Mouse (Mus musculus) cerebellum, adult (tissue): Measurements from ENCODE around the gene Mpped2.
A peak's percentile ranks its signal among the peaks of the same experiment; 100 is the strongest.

Experiments used
- ATAC-seq: cut with Nextera tagmentation; 2 replicates; pipeline ENCODE4 v1.9.2; 2017; ENCODE audit warnings: mild to moderate bottlenecking, moderate library complexity, mixed read lengths; ENCODE audit not compliant: insufficient number of reproducible peaks, low FRiP score, low TSS enrichment

The Mpped2 gene

DNA sequence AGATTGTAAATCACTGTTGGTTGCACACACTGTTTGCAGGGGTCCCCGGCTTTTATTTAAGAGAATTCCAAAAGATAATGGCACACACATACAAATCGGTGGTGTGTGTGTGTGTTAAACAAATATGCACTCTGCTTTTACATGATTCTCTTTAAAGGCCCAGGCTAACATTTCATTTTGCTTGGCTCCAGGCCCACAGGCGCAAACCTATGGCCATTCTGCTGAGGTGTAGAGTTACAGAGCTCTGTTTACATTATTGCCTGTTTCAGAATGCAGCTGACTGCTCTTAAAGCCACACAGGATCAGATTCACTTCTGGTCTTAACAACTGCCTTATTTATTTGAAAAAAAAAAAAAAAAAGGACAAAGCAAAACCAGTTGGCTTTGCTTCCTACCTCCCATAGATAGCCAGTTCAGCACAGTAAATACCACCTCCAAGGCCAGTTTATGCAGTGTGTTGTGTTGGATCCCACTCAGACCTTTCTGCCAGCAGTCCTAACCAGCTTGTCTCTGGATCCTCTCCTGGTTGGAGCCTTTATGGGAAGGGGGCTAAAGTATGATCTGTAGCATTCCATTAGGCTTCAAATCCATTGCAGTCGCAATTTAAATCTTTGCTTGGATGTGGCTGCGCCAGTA is 96.7 kb downstream of the Mpped2 start:
- no peak for ATAC-seq

DNA sequence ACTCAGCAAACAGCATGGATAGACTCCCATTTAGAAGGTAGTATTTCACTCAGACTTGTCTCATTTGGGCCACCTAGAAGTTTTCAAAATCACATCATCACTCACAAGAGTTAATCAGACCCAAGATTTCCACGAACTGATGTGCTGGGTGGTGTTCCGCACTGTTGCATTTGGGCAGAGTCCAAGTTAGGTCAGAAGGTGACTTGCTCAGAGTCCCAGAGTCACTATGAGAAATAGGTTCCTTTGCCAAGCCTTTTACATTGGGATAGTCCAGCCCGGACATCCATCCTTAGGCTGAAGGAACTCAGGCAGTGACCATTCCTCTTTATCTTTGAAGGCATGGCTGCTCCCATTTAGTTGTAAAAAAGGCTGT is 97.2 kb downstream of the Mpped2 start:
- ATAC-seq: no peak

DNA sequence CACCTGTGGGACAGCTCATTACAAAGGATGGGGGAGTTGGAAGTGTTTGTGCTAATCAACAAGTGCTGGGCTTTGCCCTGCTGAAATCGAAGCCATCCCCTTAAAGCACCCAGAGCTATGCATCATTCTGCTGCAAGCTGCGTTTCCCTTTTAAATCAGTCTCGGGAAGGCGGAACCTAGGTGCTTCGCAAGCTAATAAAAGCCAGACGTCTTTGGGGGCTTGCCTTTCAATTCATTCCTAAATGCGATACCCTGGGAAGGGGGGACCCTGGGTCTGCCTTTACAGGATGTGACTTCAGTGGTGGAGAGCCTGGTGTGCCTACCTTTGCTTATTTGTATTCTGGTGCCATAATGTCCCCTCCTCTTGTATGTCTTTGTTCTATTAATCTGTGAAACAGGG is 103.2 kb downstream of the Mpped2 start:
- no peak for ATAC-seq

DNA sequence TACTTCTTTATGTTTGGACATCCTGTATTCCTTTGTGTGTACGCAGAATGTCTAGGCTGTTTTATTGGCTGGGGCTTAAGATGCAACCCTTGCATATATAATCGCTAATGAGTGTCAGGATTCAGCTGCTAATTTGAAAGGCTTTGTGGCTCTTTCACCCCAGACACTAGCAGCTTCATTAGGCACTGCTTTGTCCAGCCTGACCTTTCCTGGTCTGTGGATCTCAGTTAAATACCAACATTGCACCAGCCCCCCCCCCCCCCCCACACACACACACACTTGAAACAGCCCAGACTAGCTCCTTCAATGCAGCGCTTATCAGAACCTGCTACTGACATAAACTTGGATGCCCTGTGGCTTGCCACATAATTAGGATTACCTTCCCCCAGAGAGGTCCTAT is 104.8 kb downstream of the Mpped2 start:
- no peak for ATAC-seq

DNA sequence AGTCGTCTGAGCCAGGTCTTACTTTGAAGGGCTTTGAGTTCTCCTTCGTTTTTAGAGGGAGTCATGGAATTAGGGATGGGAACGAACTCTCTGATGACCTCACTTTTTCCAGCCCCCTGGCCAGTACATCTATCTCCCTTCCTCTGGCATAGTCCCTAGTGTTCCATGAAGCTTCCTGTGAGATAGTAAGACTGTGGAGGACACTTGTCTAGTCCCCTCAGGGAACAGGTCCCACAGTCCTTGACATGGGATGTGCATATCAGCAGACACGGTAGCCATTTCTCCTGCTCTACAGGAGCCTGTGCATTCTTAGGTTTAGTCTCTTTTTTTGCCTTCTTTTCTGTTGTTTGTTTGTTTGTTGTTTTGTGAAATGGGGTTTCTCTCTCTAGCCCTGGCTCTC is 105.8 kb downstream of the Mpped2 start:
- ATAC-seq: no peak

DNA sequence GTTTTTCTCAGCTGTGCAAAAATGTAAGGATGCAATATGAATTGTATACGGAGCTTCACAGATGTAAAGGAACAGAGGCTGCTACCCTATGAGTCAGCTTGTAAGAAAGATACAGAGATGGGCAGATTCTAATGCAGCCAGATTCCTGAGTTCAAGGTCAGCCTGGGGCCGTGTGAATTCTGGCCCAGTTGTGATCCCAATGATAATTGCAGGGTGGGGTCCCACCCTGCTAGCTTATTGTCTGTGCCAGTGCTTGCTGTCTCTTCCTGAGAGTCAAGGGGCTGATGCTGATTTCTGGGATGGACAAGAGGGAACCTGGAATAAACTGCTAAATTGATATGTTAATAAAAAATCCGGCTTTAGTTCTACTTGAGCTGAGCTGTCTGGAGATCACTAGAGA is 122.8 kb downstream of the Mpped2 start:
- no peak for ATAC-seq

DNA sequence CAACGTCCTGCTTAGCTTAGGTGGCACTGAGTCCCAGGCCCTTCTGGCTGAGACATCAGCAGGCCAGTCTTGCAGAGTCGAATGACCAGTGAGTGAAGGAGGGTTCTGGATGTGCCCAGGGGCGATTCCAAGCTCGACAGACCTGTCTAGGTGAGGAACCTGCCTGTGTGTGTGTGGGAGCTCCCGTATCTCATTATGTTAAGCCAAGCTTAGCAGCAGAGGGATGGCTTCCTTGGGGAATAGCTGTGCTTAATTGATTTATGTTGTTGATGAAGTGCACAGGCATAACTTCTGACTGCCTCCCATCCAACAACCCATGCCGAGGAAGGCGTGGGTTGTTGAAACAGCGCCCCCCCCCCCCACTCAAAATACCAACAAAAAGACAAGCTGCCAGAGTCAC is 128.2 kb downstream of the Mpped2 start:
- ATAC-seq: no peak

DNA sequence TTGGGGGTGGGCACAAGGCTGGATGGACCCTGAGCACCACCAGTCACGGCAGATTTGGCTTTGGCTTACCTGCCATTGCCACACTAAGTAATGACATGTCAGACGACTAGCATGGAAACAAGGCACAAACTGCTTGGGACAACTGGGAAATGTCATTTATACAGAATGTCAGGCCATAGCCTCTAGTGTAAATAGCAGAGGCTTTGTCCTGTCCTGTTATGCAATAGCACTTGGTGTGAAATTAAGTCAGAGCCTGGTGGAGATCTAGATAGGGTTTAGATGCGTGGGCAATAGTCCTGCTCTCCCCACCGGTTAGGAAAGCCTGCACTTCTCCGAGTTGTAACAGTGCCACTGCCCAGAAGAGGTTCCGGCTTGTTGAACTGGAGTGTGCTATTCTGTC is 128.8 kb downstream of the Mpped2 start:
- no peak for ATAC-seq

DNA sequence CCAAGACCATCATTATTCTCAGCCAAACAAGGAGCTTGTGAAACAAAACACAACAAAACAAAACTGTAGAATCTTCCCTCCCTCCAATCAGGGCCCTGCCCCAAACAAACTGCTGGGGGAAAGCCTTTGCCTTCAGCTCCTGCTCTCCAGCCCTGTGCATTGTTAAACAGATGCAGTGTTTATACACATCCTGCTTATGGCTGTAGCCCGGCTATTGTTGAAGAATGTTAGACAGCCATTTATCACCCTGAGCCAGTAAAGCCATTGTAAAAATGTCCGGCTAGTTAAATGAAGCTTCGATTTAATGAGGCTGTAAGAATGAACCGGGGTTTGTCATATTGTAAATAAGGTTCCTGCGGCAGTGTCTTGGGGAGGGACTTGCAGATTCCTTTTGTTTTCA is 129.5 kb downstream of the Mpped2 start:
- ATAC-seq: no peak

DNA sequence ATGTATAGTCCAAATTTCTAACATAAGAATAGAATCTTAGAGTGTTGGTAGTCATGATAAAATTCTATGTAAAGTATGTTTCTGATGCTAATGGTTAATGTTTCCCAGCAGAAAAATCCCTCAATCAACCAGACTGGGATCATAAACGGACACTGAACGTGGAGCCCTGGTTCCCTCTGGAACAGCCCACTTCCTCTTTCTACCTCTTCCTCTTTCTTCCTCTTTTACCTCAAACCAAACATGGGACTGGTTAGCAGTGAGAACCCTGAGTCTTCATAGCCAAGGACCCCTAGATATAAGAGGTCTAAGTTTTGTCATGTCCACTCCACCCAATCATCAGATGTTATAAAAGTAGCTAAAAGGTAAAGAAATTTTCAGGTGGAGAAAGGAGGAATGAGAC is 132.4 kb downstream of the Mpped2 start:
- ATAC-seq: no peak

DNA sequence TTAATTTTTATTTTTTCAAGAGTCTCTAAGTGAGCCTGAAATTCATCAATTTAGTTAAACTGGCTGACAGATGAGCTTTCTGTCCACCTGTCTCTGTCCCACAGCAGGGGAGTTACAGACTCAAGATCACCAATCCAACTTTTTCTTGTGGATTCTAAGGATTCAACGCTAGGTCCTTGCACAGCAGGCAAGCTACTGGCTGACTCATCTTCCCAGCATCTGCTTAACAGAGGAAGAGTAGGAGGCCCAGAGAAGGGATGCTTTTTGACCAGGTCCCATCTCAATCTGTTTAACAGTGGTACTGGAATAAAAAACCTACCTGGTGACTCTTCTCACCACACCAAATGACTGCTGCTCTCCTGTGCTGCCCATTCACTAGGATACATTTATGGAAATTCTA is 133.0 kb downstream of the Mpped2 start:
- ATAC-seq: no peak

DNA sequence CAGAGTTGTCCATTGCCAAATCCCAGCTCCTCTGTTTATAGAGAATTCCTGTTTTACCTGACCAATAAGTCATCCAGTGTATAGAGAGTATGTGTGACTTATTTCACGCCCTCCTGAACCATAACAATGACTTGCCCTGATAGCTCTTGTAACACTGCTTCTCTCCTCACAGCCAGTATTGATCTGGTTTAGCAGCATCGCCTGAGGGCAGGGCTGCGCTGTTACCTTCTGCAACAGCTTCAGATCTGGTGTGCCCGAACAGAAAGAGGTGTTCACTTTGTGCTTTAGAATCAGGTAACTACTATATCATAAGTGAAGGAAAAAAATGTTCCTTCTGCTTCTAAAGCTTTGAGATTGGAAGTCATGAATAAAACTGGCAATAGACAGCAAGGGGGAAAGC is 133.7 kb downstream of the Mpped2 start:
- ATAC-seq: no peak

DNA sequence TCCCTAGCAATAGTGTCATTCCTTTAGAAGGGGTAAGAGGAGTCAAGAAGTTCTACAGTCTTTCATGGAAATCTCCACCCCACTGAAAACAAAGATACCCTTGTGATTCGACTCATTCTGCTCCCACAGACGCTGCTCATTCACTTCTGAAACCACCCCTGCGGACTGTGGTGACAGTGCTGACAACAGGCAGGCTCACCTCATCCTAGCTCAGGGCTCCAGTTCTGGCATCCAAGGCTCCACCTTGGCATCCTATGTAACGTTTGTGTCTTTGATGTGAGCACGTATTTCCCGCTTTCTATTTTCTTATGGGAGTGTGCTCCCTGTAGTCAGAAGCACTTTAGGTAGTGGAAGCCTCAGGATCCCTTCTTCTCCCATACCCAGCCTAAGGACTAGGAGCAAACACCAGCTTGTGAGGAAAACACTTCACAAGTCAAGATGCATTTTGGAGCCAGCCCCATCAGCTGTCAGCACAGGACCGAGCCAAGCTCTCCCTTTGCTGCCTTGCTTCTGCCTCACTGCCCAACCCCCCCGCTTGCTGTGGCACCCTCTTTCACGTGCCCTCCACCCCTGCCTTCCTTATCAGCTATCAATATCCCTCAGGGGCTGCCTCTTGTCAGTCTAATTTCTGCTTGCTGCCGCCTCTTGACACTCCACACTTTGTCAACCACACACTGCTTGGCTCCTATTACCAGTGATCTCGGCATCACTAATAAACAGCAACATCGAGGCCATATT is 135.7 kb downstream of the Mpped2 start:
- peak; percentile 53 for ATAC-seq

DNA sequence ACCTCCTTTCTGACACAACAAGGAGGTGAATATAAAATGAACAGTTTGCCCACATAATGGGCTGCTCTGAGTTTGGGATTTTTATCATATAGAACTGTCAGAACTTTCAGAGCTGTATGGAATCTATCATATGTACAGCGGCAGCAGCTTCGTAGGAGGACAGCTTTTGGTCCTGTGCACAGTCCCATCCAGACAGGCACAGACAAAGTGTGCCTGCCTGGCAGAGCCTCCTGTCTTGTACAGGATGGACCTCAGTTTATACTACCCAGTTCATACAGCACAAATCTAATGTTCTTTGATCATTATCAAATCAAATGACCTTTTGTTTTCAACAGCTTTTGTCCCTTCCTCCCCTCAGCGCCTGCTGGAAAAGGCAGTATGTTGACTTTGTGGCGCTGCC is 136.4 kb downstream of the Mpped2 start:
- peak; percentile 10; the same call in 1 of the 2 replicates for ATAC-seq

DNA sequence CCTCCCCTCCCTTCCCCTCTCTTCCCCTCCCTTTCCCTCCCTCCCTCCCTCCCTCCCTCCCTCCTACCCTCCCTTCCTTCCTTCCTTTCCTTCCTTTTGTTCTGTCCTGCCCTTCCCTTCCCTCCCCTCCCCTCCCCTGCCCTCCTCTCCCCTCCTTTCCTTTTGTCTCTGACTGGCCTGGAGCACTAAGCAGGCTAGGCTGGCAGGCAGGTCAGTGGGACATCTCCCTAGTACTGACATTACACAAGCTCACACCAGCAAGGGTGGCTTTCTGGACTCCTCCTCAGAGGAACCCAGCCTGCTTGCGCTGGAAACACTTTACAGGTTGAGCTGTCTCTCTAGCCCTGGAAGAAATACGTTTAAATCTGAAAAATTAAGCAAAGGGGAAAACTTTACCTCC is 139.5 kb downstream of the Mpped2 start:
- no peak for ATAC-seq

DNA sequence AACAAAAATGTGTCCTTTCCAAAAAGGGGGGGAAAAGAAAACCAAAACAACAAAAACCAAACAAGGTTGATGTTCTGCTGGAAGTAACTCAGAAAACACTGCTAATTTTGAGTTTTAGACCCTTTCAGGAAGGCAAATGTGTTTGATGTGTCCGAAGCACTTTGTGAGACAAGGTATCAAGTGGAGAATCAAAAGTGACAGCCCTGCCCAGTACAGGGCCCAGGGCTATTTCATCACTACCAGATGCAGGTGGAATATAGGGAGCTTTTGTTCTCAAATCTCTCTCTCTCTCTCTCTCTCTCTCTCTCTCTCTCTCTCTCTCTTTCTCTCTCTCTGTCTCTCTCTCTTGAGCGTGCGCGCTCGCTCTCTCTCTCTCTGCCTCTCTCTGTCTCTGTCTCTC is 140.1 kb downstream of the Mpped2 start:
- ATAC-seq: no peak

DNA sequence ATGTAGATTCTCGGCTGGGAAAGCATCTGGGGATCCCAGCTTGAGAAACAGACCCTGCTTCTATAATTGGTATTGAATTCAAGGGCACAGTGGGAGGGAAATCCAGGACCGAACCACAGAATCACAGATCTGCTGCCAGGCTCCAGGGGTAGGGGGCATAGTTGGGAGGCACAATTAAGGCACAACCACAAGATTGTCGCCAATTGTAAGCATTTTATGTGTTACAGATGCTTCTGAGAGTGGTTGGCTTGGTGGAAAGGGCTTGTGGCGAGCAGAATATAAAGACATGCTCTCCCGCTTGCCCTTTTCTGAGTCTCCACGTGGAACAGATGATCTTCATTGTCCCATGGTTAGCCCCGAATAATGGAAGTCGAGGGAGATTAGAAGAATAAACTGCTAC is 142.3 kb downstream of the Mpped2 start:
- ATAC-seq: no peak

DNA sequence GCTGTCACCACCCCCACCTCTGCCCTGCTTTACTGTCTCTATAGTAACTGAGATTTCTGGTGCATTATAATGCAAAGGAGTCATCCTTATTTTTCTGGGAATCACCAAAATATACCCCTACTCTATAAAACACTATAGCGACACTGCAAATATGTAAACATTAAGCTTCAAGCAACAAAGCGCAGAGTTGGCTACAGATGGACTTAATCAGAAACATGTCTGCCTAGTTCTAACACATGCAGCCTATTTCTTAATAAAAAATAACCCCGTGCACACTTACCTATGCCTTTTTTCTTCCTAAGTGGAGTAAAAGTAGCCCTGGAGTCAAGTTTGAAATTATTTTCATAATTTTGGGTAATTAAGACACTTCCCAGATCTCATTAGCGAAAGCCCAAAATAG is 144.2 kb downstream of the Mpped2 start:
- ATAC-seq: no peak

DNA sequence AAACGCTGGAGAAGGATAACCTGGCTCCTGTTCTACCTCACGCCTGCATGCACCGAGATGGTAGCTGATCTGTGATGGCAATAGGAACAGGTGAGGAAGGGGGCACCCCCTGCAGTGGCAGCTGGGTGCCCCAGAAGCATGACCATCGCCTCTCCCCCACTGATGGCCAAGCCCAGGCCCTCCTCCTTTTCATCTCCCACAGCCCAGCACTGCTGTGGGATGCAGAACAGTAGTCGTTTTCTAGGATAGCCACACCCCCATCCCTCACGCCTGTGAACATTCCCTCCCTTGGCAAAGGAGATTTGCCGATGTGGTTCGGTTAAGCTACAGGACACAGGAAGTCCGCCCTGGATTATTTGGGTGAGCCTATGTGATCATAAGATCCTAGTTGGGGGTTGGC is 151.1 kb downstream of the Mpped2 start:
- ATAC-seq: no peak

DNA sequence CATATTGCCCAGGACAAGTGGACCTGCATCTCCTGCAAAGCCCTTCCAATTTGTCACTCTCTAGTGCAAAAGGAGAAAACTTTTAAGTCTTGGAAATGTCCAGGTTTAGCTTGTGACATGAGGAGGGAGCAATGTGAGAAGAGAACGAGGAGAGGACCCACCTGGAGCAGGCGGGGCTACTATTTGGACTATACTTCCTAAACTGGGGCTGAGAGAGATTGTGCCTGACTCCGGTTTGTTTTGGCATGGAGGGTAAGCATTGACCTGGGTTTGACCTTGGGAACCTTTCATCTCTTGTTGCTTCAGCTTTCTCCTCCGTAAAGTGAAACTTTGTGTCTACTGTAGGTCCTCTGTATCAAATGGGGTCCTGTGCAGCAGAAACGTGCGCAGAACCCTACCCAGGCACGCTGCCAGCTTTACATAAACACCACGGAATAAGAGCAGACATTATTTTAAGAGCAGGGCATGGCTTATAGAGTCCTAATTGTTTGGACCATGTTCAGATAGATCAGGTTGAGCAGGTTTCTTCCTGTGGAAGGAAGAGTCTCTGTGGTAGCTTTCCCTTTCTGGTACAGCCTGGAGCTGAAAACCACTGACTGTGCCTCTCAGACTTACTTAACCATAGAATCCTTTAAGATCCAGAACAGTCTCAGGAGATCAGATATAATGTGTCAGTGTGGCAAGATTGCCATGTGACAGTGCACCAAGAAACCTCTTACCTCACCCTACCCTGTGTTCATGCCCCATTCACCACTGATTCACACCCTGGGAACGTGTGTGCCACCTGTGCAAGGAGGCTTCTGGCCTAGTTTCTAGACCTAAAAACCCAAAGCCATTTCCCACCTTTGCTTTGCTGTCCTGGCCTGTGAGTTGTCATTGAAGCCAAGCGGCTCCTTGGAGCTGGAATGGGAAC is 152.0 kb downstream of the Mpped2 start:
- ATAC-seq: no peak

DNA sequence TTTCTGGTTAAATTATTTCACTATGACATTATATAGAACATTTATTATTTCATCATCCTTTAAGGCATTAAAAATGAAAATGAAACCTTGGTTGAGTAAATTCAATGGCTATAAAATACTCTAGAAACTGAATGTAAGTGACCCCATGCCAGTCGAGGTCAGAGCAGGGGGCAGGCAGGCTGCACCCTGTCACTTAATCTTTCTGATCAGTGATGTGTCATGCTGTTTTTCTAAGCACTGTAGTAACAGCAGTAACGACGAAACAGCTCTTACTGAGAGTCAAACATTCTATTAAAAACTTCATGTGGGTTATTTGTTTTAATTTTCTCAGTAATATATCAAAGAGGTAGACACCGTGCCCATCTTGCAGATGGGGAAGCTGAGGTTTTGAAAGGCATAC is 153.4 kb downstream of the Mpped2 start:
- ATAC-seq: no peak
